Mouse (Mus musculus): ENCODE results near the gene Pgf. TPM values are rescaled to one million over a fixed set of nuclear protein-coding genes. Genes with fewer than 3 reads are reported as not detected.

Gene Pgf
- polyA plus RNA-seq (2016; fragmentation: Nextera tagmentation; extraction: Ambion mirVana), result 2.5 and 3.1 TPM in 2 replicates

DNA sequence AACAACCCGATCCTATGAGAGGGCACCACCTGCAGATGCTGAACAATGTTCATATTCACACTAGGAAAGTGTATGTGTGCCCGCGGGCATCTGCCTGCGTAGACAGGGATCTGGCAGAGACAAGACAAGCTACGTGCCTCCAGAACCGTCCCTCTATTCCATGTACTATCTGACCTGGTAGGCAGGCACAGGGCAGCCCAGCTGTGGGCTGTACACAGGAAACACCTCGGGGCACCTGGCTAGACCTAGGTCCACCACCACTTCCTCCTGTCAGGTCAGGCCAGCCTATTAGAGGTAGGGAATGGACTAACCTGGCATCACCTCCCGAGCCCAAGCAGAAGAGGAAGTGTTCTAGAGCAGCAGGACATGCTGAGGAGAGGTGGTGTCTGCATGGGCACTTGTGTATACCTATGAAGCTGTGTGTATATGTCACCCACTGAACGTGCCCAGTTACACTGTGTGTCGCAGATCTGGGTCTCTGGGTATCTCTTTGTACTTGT lies at the start of gene Pgf:
Gene Pgf (minus strand): TSS at position 51 of the 500 bp plus-strand sequence.
- WGBS, result 76% methylated on average over 10 of the region's 10 CpGs
- H3K36me3 ChIP-seq (replicated peaks), result no peaks in the 10 kb centered on the region
- H3K4me3 ChIP-seq, result peak within 1 kb of the TSS; percentile 49
- H3K27me3 ChIP-seq (ENCODE audit: poor library complexity, severe bottlenecking), result peaks cover 90% of the 10 kb centered on the region
- peaks cover 58% of the 10 kb centered on the region for H3K4me1 ChIP-seq
- H3K27ac ChIP-seq, result peak within 1 kb of the TSS; percentile 63
- no peaks in the 10 kb centered on the region for H3K9me3 ChIP-seq
- no peak for DNase-seq (ENCODE audit: extremely low spot score, low spot score)

DNA sequence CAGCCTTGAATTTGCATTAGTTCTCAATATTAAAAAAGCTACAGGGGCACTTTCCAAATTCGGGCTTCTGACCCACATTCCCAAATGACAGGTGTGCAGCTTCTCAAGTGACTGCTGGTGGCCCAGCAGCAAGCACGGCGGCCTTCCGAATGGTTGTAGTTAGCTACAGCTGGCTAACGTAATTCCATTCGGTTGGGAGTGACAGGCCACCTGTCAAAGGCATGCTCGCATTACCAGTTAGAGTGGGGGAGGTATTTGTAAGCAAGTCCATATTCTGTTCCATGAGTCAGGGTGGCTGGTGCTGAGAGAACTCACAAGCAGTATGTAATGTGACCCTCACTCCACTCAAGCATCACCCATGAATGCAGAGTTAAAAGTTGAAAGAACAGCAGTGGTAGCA lies 49.6 kb upstream of the Pgf start:
- H3K4me1 ChIP-seq, result peaks cover 16% of the 10 kb centered on the region
- peaks cover 55% of the 10 kb centered on the region for H3K36me3 ChIP-seq (replicated peaks)
- no peak overlapping the region for H3K27ac ChIP-seq
- DNase-seq (ENCODE audit: extremely low spot score, low spot score), result no peak
- WGBS, result 80% methylated on average over 7 of the region's 7 CpGs
- H3K9me3 ChIP-seq, result no peaks in the 10 kb centered on the region
- H3K27me3 ChIP-seq (ENCODE audit: poor library complexity, severe bottlenecking), result no peaks in the 10 kb centered on the region
- no peak overlapping the region for H3K4me3 ChIP-seq

DNA sequence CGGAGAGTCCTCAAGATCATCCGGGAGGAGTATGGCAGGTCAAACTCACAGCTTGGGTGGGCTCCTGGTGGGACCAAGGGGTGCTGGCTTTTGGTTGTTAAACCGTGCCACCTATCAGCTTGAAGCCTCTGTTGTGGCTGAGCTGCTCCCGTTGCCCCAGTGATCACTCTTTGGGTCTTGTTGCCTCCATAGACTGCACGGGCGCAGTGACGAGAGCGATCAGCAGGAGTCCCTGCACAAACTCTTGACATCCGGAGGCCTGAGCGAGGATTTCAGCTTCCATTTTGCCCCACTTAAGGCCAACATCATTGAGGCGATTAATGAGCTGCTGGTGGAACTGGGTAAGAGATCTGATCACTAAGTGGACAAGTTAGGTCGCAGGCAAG lies 42.3 kb upstream of the Pgf start:
- no peak for DNase-seq (ENCODE audit: extremely low spot score, low spot score)
- Histone ChIP-seq H3K4me3 (peak overlapping the region; percentile 87), H3K27ac (peak overlapping the region; percentile 85), H3K9me3 (no peaks in the 10 kb centered on the region), H3K36me3 (replicated peaks) (peaks cover 42% of the 10 kb centered on the region), H3K4me1 (peaks cover 27% of the 10 kb centered on the region), H3K27me3 (ENCODE audit: poor library complexity, severe bottlenecking) (no peaks in the 10 kb centered on the region)
- WGBS, result 4% methylated on average over 12 of the region's 12 CpGs

DNA sequence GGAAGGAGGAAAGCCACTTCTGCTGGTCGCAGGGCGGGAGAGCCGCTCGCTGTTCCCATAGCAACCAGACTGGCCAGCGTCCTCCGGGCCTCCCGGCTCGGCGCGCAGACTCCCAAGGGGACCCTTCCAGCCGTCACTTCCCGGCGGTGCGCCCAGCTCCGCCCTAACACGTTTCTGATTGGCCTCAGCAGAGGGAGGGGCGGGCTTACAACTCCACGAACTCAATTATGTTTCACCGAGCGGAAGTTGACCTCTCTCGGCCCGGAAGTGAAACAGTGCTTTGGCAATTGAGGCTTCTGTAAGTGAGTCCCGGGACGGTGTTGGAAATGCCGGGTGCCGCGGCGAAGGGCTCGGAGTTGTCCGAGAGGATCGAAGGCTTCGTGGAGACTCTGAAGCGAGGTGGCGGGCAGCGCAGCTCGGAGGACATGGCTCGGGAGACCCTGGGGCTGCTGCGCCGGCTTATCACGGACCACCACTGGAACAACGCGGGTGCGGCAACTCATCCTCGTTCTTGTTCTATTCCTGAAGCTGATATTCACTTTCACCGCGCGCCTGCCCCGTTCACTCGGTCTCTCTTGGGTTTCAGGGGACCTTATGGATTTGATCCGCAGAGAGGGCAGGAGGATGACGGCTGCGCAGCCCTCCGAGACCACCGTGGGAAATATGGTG lies 41.8 kb upstream of the Pgf start, which contains the start of gene Eif2b2:
Gene Eif2b2 (plus strand): TSS at position 246 of the 669 bp plus-strand sequence.
- under 1% methylated on average over 54 of the region's 54 CpGs for WGBS
- peak within 1 kb of the TSS; percentile 87 for H3K4me3 ChIP-seq
- peak; percentile 99 for DNase-seq (ENCODE audit: extremely low spot score, low spot score)
- no peaks in the 10 kb centered on the region for H3K9me3 ChIP-seq
- no peaks in the 10 kb centered on the region for H3K27me3 ChIP-seq (ENCODE audit: poor library complexity, severe bottlenecking)
- peaks cover 37% of the 10 kb centered on the region for H3K36me3 ChIP-seq (replicated peaks)
- H3K4me1 ChIP-seq, result peaks cover 27% of the 10 kb centered on the region
- peak within 1 kb of the TSS; percentile 85 for H3K27ac ChIP-seq

DNA sequence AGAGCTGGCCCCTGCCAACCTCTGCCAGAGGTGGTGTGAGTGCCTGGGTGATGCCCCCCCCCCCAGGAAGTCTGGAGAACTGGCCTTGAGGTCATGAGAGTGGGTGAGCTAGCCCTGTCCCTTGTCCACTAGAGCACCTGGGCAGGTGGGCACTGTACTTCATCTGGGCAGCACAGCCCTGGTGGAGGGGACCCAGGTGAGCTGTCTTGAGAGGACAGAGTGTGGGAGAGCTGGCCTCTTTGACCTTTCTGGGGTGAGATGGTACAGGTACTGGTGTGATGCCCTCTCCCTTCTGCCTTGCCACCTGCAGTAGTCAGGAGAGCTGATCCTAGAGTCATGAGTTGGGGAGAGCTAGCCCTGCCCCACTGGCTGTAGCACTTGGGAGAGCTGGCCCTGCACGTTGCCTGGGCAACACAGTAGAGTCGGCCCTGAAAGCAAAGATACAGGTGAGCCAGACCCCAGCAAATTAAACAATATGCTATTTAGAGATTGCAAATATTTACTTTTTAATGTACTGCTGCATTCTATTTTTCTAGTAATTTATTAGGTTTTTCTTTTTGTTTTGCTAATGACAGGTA lies 40.2 kb upstream of the Pgf start:
- no peak for DNase-seq (ENCODE audit: extremely low spot score, low spot score)

DNA sequence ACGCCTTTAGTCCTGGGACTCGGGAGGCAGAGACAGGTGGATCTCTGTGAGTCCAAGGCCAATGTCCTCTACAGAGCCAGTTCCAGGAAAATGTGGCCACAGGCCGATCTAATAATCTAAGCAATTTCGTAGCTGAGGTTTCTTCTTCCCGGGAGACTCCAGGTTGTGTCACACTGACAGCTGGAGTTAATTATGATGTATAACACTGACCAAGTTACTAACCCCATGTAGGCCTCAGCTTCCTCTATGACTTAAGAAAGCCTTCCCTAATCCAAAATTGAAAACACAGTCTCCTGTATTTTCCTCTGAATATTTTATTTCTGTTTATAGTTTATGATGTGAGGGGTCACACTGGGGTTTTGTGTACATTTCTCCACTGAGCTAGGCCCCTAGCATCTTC lies 37.4 kb upstream of the Pgf start:
- H3K4me3 ChIP-seq, result no peak overlapping the region
- WGBS, result 74% methylated on average over 5 of the region's 5 CpGs
- peaks cover 12% of the 10 kb centered on the region for H3K4me1 ChIP-seq
- no peak for DNase-seq (ENCODE audit: extremely low spot score, low spot score)
- no peaks in the 10 kb centered on the region for H3K27me3 ChIP-seq (ENCODE audit: poor library complexity, severe bottlenecking)
- no peaks in the 10 kb centered on the region for H3K9me3 ChIP-seq
- no peaks in the 10 kb centered on the region for H3K36me3 ChIP-seq (replicated peaks)
- no peak overlapping the region for H3K27ac ChIP-seq

More for the DNA sequence above, 40.2 kb upstream of the Pgf start:
- H3K27me3 ChIP-seq (ENCODE audit: poor library complexity, severe bottlenecking), result no peaks in the 10 kb centered on the region
- peaks cover 27% of the 10 kb centered on the region for H3K4me1 ChIP-seq
- WGBS, result 90% methylated on average over 2 of the region's 2 CpGs
- H3K4me3 ChIP-seq, result no peak overlapping the region
- H3K27ac ChIP-seq, result no peak overlapping the region
- no peaks in the 10 kb centered on the region for H3K9me3 ChIP-seq
- peaks cover 21% of the 10 kb centered on the region for H3K36me3 ChIP-seq (replicated peaks)

DNA sequence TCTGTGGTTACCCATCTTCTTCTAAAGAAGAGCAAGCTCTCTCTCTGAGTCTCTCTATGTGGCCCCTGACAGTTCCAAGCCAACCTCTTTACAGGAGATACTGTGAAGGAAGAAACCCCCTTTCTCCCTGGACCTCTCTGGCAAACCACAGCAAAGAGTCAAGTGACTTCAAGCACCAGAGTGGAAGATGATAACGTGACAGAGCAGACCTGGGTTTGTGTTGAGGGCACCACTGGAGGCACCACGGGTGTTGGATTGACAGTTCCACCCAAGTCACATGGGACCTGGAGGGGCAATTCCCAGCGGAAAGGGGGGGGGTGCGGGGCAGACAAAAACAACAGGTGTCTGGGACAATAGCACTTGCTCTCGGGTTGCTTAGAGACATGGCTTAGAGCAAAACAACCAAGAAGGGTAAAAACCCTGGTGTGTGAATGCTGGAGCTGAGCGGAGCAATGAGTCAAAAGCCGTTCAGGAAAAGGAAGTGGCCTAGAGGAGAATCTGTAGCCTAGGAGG lies 31.2 kb upstream of the Pgf start:
- H3K27ac ChIP-seq, result no peak overlapping the region
- no peak for DNase-seq (ENCODE audit: extremely low spot score, low spot score)
- H3K4me1 ChIP-seq, result peaks cover 19% of the 10 kb centered on the region
- H3K4me3 ChIP-seq, result no peak overlapping the region
- 40% methylated on average over 7 of the region's 7 CpGs for WGBS
- H3K9me3 ChIP-seq, result no peaks in the 10 kb centered on the region
- H3K36me3 ChIP-seq (replicated peaks), result no peaks in the 10 kb centered on the region
- H3K27me3 ChIP-seq (ENCODE audit: poor library complexity, severe bottlenecking), result no peaks in the 10 kb centered on the region; the same call in 1 of the 2 replicates

DNA sequence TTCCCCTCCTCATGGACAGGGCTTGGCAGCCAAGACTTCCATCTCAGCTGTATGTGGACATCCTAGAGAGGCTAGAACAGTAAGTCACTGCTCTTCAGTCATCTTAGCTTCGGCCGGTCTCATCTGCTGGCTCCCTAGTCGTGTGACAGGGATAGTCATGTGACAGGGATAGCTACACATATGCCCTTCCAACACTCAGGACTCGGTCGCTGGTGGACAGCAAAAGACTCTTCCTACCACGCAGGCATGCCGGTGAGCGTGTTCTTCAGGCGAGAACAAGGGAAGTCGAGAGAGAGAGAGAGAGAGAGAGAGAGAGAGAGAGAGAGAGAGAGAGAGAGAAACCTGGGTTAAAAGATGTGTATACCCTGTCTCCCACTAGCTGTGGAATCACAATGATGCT lies 27.8 kb upstream of the Pgf start:
- Histone ChIP-seq H3K36me3 (replicated peaks) (no peaks in the 10 kb centered on the region), H3K27me3 (ENCODE audit: poor library complexity, severe bottlenecking) (peaks cover 20% of the 10 kb centered on the region; the same call in 1 of the 2 replicates), H3K9me3 (no peaks in the 10 kb centered on the region), H3K27ac (0 out of 2 replicates have a peak overlapping the region, but pooled peaks have one; percentile 44), H3K4me3 (no peak overlapping the region), H3K4me1 (peaks cover 39% of the 10 kb centered on the region)
- DNase-seq (ENCODE audit: extremely low spot score, low spot score), result no peak
- WGBS, result 93% methylated on average over 10 of the region's 10 CpGs

DNA sequence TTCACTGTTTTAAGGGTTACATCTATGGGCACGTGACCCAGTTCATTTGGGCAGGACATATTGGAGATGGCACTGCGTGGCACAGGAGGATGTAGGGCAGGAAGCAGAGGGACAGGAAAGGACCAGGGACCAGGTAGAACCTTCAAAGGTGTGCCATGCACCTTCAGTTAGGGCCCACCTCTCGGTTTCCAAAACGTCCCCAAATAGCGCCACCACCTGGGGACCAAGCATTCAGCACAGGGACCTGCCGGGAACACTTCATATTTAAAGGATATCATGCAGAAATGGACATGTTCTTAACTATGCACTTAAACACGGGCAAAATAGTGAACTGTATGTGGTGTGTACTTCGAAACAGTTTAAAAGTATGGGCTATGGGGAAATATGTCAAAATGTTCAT lies 26.5 kb upstream of the Pgf start:
- Histone ChIP-seq H3K27me3 (ENCODE audit: poor library complexity, severe bottlenecking) (peaks cover 32% of the 10 kb centered on the region), H3K9me3 (no peaks in the 10 kb centered on the region), H3K4me1 (peaks cover 41% of the 10 kb centered on the region), H3K36me3 (replicated peaks) (no peaks in the 10 kb centered on the region), H3K4me3 (no peak overlapping the region), H3K27ac (no peak overlapping the region)
- 56% methylated on average over 8 of the region's 8 CpGs for WGBS
- no peak for DNase-seq (ENCODE audit: extremely low spot score, low spot score)

DNA sequence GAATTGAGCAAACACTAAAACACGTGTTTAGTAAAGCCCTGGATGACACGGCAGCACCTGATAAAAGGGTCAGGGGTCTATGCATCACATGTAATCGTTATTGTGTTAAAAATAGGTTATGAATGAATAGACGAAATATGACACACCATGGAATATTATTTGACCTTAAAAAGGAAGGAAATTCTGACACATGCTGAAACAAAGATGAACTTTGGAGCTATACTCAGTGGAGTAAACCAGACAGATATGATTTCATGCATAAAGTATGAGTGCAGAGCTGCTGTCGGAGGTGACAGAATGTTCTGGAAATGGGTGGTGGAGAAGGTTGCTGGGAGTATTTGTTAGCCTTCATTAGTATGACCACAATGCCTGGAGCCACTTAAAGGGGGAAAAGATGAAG lies 26.1 kb upstream of the Pgf start:
- no peak for DNase-seq (ENCODE audit: extremely low spot score, low spot score)
- peaks cover 34% of the 10 kb centered on the region for H3K27me3 ChIP-seq (ENCODE audit: poor library complexity, severe bottlenecking)
- H3K36me3 ChIP-seq (replicated peaks), result no peaks in the 10 kb centered on the region
- no peaks in the 10 kb centered on the region for H3K9me3 ChIP-seq
- H3K4me1 ChIP-seq, result peaks cover 37% of the 10 kb centered on the region
- no peak overlapping the region for H3K27ac ChIP-seq
- WGBS, result 85% methylated on average over 5 of the region's 5 CpGs
- H3K4me3 ChIP-seq, result no peak overlapping the region

DNA sequence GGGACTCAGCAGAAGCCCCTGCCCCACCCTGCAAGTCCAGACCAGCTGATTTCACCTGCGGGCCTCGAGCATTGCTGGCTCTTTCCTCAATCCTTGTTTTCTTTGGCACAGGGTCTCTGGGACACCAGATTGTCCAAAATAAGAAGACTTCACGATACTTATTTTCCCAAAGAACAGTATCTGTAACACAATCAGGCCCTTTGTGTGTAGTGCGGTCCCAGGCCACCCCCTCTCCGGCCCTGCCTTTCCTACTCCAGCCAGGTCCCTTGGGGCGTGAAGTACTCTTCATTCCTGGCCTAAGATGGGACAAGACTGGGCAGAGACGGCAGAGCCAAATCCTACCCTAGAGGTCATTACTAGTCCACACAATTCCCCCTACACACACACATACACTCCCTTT lies 24.6 kb upstream of the Pgf start:
- Histone ChIP-seq H3K4me1 (peaks cover 47% of the 10 kb centered on the region), H3K9me3 (no peaks in the 10 kb centered on the region), H3K27me3 (ENCODE audit: poor library complexity, severe bottlenecking) (peaks cover 37% of the 10 kb centered on the region)

DNA sequence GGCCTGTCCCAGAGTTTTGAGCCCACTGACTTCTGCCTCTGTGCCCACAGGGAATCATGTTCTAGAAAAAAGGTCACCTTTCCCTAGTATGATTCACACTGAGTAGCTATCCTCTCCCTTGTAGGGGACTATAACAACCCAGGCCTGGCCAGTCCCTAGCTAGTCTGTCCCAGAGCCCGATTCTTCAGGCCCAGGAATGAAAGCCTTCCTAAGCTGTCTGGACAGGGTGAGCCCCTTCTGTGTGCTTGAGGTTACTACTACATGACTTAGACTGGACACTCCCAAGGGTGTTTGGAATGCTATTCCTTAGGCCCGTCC lies 24.2 kb upstream of the Pgf start:
- H3K27ac ChIP-seq, result peak overlapping the region; percentile 81
- 80% methylated on average over 2 of the region's 2 CpGs for WGBS
- H3K4me1 ChIP-seq, result peaks cover 51% of the 10 kb centered on the region

More for the DNA sequence above, 24.6 kb upstream of the Pgf start:
- no peak for DNase-seq (ENCODE audit: extremely low spot score, low spot score)
- Histone ChIP-seq H3K36me3 (replicated peaks) (no peaks in the 10 kb centered on the region), H3K4me3 (no peak overlapping the region), H3K27ac (peak overlapping the region; percentile 81)
- 82% methylated on average over 7 of the region's 7 CpGs for WGBS

More for the DNA sequence above, 24.2 kb upstream of the Pgf start:
- peaks cover 41% of the 10 kb centered on the region for H3K27me3 ChIP-seq (ENCODE audit: poor library complexity, severe bottlenecking)
- DNase-seq (ENCODE audit: extremely low spot score, low spot score), result no peak
- peak overlapping the region; percentile 33; the same call in 1 of the 2 replicates for H3K4me3 ChIP-seq
- no peaks in the 10 kb centered on the region for H3K9me3 ChIP-seq
- no peaks in the 10 kb centered on the region for H3K36me3 ChIP-seq (replicated peaks)

Data from forebrain, embryonic 10.5 days (tissue).